Mouse (Mus musculus): ENCODE data around the gene Notch4.

- TF ChIP-seq CTCF (IDR thresholded peaks at IDR 0.05; ENCODE audit: borderline replicate concordance, insufficient read depth, low read length) (no peak), POLR2A (IDR thresholded peaks at IDR 0.05; ENCODE audit: low read depth, low read length) (no peak)
These were observed 43.9 kb downstream of the Notch4 start for GRCm38 (mm10) chr17:34607997-34608396.

Data from embryonic fibroblast, embryonic 13.5 days (primary cell).